Mouse (Mus musculus): ENCODE measurements around the gene Map3k5.

GRCm38 (mm10) chr10:19977557-19977956 is 43.3 kb downstream of the Map3k5 start:
- TF ChIP-seq CTCF (IDR thresholded peaks at IDR 0.05; ENCODE audit: insufficient read depth, low read depth, low read length), result no peak
- TF ChIP-seq POLR2A (IDR thresholded peaks at IDR 0.05; ENCODE audit: insufficient read depth, low read depth, low read length), result no peak

Data from olfactory bulb, adult 2 months (tissue).